Mouse (Mus musculus): ENCODE measurements around the gene Gm5155.
"Not testable (repeated sequence)": the region's sequence is repeated elsewhere in the genome, so short reads cannot be mapped to it uniquely, and the experiment has no call there.

Gm5155 gene

GRCm38 (mm10) chr7:17871467-17871866 is at the start of gene Gm5155:
Gene Gm5155 (plus strand): TSS chr7:17871767.
- DNase-seq (ENCODE audit: low spot score in 2 of 2): no peak

- DNase-seq (ENCODE audit: low spot score in 2 of 2): no peak
Measured at GRCm38 (mm10) chr7:17870776-17871175, 791 bp upstream of the Gm5155 start.

- not testable (repeated sequence) for DNase-seq (ENCODE audit: low spot score in 2 of 2)
Measured at GRCm38 (mm10) chr7:17895341-17895740, 23.8 kb downstream of the Gm5155 start.

GRCm38 (mm10) chr7:17903146-17903915 is 31.8 kb downstream of the Gm5155 start:
- no peak for DNase-seq (ENCODE audit: low spot score in 2 of 2)

Data from right cerebral cortex, adult 2 months (tissue).